Mouse (Mus musculus): ENCODE measurements around the gene Dnajc7. TPM values are rescaled to one million over a fixed set of nuclear protein-coding genes. Genes with fewer than 3 reads are reported as not detected.
A peak's percentile ranks its signal among the peaks of the same experiment; 100 is the strongest.

The Dnajc7 gene
- polyA plus RNA-seq, 1 experiment = 89.7 TPM

GRCm38 (mm10) chr11:100628862-100629352, 8.9 kb upstream of the Dnajc7 start:
- no peaks in the 10 kb centered on the region for H3K79me3 ChIP-seq (ENCODE audit: low read depth)
- peaks cover 17% of the 10 kb centered on the region for H3K36me3 ChIP-seq (ENCODE audit: control insufficient read depth, insufficient read depth)
- no peak overlapping the region for H3ac ChIP-seq (ENCODE audit: control insufficient read depth, insufficient read length, low read depth)
- no peak overlapping the region for H3K4me3 ChIP-seq (ENCODE audit: insufficient read depth, poor library complexity, severe bottlenecking)
- H3K79me2 ChIP-seq (ENCODE audit: control insufficient read depth, insufficient read depth) = peaks cover 4% of the 10 kb centered on the region
- H3K27me3 ChIP-seq (ENCODE audit: control insufficient read depth, insufficient read depth, insufficient read length) = peaks cover 12% of the 10 kb centered on the region
- no peak for TF ChIP-seq MAX (IDR thresholded peaks at IDR 0.05)
- TF ChIP-seq MYOG (IDR thresholded peaks at IDR 0.05; ENCODE audit: control insufficient read depth, extremely low read depth, insufficient read length) = no peak
- TF ChIP-seq MYOD1 (IDR thresholded peaks at IDR 0.05; ENCODE audit: control insufficient read depth, insufficient read length, low read depth) = no peak

DNA sequence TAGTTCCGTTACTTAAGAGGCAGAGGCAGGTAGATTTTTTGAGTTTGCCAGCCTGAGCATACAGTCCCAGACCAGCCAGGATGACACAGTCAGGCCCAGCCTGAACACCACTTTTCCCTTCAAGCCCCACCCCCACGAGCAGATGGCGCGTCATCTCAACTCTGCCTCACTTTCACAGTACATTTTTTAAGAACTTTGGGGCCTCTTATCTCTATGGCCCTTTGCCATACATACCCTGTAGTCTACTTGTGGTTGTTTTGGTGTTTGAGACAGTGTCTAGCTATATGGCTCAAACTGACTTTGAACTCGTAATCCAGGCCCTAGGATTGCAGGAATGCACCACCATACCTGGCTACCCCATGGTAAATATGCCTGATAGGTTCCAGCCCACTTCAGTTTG, 8.1 kb upstream of the Dnajc7 start:
- no peak for TF ChIP-seq CTCF (IDR thresholded peaks at IDR 0.05; ENCODE audit: control insufficient read depth, insufficient read depth, insufficient read length)
- TF ChIP-seq FOSL1 (IDR thresholded peaks at IDR 0.05; ENCODE audit: insufficient read depth, low read length, poor library complexity, severe bottlenecking) = no peak
- no peak for TF ChIP-seq MAX (IDR thresholded peaks at IDR 0.05)
- no peak for TF ChIP-seq MYOD1 (IDR thresholded peaks at IDR 0.05; ENCODE audit: control insufficient read depth, insufficient read length, low read depth)
- no peak for TF ChIP-seq CEBPB (IDR thresholded peaks at IDR 0.05; ENCODE audit: low read depth)
- TF ChIP-seq USF1 (IDR thresholded peaks at IDR 0.05; ENCODE audit: low read depth) = no peak
- no peak for TF ChIP-seq MYOG (IDR thresholded peaks at IDR 0.05; ENCODE audit: control insufficient read depth, extremely low read depth, insufficient read length)
- Histone ChIP-seq H3K79me3 (ENCODE audit: low read depth) (no peaks in the 10 kb centered on the region), H3K79me2 (ENCODE audit: control insufficient read depth, insufficient read depth) (peaks cover 12% of the 10 kb centered on the region), H3K27me3 (ENCODE audit: control insufficient read depth, insufficient read depth, insufficient read length) (peaks cover 10% of the 10 kb centered on the region), H3ac (ENCODE audit: control insufficient read depth, insufficient read length, low read depth) (no peak overlapping the region), H3K36me3 (ENCODE audit: control insufficient read depth, insufficient read depth) (peaks cover 17% of the 10 kb centered on the region), H3K4me3 (ENCODE audit: insufficient read depth, poor library complexity, severe bottlenecking) (no peak overlapping the region)

GRCm38 (mm10) chr11:100626701-100627195, 6.8 kb upstream of the Dnajc7 start:
- Histone ChIP-seq H3K4me3 (ENCODE audit: insufficient read depth, poor library complexity, severe bottlenecking) (no peak overlapping the region), H3K27me3 (ENCODE audit: control insufficient read depth, insufficient read depth, insufficient read length) (no peaks in the 10 kb centered on the region), H3K79me2 (ENCODE audit: control insufficient read depth, insufficient read depth) (peaks cover 14% of the 10 kb centered on the region), H3ac (ENCODE audit: control insufficient read depth, insufficient read length, low read depth) (no peak overlapping the region), H3K36me3 (ENCODE audit: control insufficient read depth, insufficient read depth) (peaks cover 17% of the 10 kb centered on the region), H3K79me3 (ENCODE audit: low read depth) (peaks cover 3% of the 10 kb centered on the region)
- TF ChIP-seq CTCF (IDR thresholded peaks at IDR 0.05; ENCODE audit: control insufficient read depth, insufficient read depth, insufficient read length) (peak; percentile 80), MYOD1 (IDR thresholded peaks at IDR 0.05; ENCODE audit: control insufficient read depth, insufficient read length, low read depth) (no peak)

GRCm38 (mm10) chr11:100625754-100626700, 6.1 kb upstream of the Dnajc7 start:
- no peaks in the 10 kb centered on the region for H3K27me3 ChIP-seq (ENCODE audit: control insufficient read depth, insufficient read depth, insufficient read length)
- no peak overlapping the region for H3K4me3 ChIP-seq (ENCODE audit: insufficient read depth, poor library complexity, severe bottlenecking)
- peaks cover 17% of the 10 kb centered on the region for H3K36me3 ChIP-seq (ENCODE audit: control insufficient read depth, insufficient read depth)
- H3K79me3 ChIP-seq (ENCODE audit: low read depth) = peaks cover 3% of the 10 kb centered on the region
- H3K79me2 ChIP-seq (ENCODE audit: control insufficient read depth, insufficient read depth) = peaks cover 14% of the 10 kb centered on the region
- no peak overlapping the region for H3ac ChIP-seq (ENCODE audit: control insufficient read depth, insufficient read length, low read depth)
- TF ChIP-seq FOSL1 (IDR thresholded peaks at IDR 0.05; ENCODE audit: insufficient read depth, low read length, poor library complexity, severe bottlenecking) (no peak), MYOD1 (IDR thresholded peaks at IDR 0.05; ENCODE audit: control insufficient read depth, insufficient read length, low read depth) (no peak), MAX (IDR thresholded peaks at IDR 0.05) (no peak), CEBPB (IDR thresholded peaks at IDR 0.05; ENCODE audit: low read depth) (no peak), USF1 (IDR thresholded peaks at IDR 0.05; ENCODE audit: low read depth) (no peak), CTCF (IDR thresholded peaks at IDR 0.05; ENCODE audit: control insufficient read depth, insufficient read depth, insufficient read length) (no peak), MYOG (IDR thresholded peaks at IDR 0.05; ENCODE audit: control insufficient read depth, extremely low read depth, insufficient read length) (no peak)

DNA sequence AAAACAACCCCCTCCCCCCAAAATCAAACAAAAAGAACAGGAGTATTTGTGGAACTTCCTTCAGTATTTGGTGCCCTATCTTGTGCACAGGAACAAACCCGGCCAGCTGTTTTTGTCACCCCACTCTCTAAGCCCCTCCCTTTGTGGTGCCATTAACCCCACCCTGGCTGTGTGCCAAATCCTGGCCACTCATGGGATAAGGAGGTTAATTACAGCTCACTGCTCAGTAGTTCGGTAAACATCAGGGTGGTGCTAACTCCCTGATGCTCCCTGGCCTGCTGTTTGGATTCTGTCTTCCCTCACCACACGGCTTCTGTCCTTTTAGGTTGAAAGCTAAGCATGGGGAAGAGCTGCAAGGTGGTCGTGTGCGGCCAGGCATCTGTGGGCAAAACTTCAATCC, 3.9 kb upstream of the Dnajc7 start:
- no peak for TF ChIP-seq MAX (IDR thresholded peaks at IDR 0.05)
- no peak for TF ChIP-seq CTCF (IDR thresholded peaks at IDR 0.05; ENCODE audit: control insufficient read depth, insufficient read depth, insufficient read length)
- TF ChIP-seq FOSL1 (IDR thresholded peaks at IDR 0.05; ENCODE audit: insufficient read depth, low read length, poor library complexity, severe bottlenecking) = no peak
- TF ChIP-seq MYOG (IDR thresholded peaks at IDR 0.05; ENCODE audit: control insufficient read depth, extremely low read depth, insufficient read length) = no peak
- TF ChIP-seq CEBPB (IDR thresholded peaks at IDR 0.05; ENCODE audit: low read depth) = no peak
- peaks cover 24% of the 10 kb centered on the region for H3K79me2 ChIP-seq (ENCODE audit: control insufficient read depth, insufficient read depth)
- no peak overlapping the region for H3K4me3 ChIP-seq (ENCODE audit: insufficient read depth, poor library complexity, severe bottlenecking)
- H3ac ChIP-seq (ENCODE audit: control insufficient read depth, insufficient read length, low read depth) = no peak overlapping the region
- peaks cover 7% of the 10 kb centered on the region for H3K79me3 ChIP-seq (ENCODE audit: low read depth)
- H3K27me3 ChIP-seq (ENCODE audit: control insufficient read depth, insufficient read depth, insufficient read length) = no peaks in the 10 kb centered on the region
- peaks cover 17% of the 10 kb centered on the region for H3K36me3 ChIP-seq (ENCODE audit: control insufficient read depth, insufficient read depth)

Measured in C2C12 (cell line).